Mouse (Mus musculus) urinary bladder, adult 2 months (tissue): ENCODE data around the gene Oser1. TPM values are rescaled to one million over a fixed set of nuclear protein-coding genes. Genes with fewer than 3 reads are reported as not detected.
"Not testable (repeated sequence)": the region's sequence is repeated elsewhere in the genome, so short reads cannot be mapped to it uniquely, and the experiment has no call there.

Experiments
- DNase-seq: peaks from one replicate; pipeline ENCODE4 v3.0.0; 2022; ENCODE audit warnings: low spot score
- polyA plus RNA-seq: library from polyadenylated mRNA; depleted of rRNA; stranded (reverse); fragments of >200 nt; gene quantifications from 2 replicates; pipeline ENCODE4 v1.2.3, GENCODE M21; 2012

Gene Oser1
- polyA plus RNA-seq, 1 experiment = 36.7 TPM

- DNase-seq = no peak
These were observed 19.0 kb upstream of the Oser1 start for GRCm38 (mm10) chr2:163443543-163443942.

- DNase-seq = no peak
These were observed 15.0 kb upstream of the Oser1 start for GRCm38 (mm10) chr2:163439488-163439887.

GRCm38 (mm10) chr2:163438619-163439451 lies 14.3 kb upstream of the Oser1 start:
- no peak for DNase-seq

DNA sequence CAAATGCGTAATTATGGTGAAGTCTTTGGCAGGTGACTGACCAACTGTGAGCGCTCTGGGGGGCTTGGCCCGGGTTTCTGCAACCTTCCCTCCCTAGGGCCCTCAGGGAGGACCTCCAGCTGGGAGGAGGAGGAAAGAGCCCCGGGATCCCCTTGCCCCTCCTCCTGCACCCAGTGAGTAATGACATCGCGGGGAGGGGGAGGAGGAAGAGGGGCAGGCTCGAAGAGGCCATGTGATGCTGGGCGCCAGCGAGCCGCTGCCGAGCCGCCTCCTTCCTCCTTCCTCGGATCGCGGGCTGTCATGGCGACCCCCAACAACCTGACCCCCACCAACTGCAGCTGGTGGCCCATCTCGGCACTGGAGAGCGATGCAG lies 13.7 kb upstream of the Oser1 start, which contains the start of gene Gdap1l1:
Gene Gdap1l1 (plus strand): TSS at position 231 of the 373 bp plus-strand sequence.
- DNase-seq = no peak

- no peak for DNase-seq
These were observed 13.3 kb upstream of the Oser1 start for GRCm38 (mm10) chr2:163437800-163438199.

GRCm38 (mm10) chr2:163433971-163434370 lies 9.5 kb upstream of the Oser1 start:
- DNase-seq = no peak

- DNase-seq = no peak
These were observed 6.8 kb upstream of the Oser1 start for GRCm38 (mm10) chr2:163431289-163431688.

DNA sequence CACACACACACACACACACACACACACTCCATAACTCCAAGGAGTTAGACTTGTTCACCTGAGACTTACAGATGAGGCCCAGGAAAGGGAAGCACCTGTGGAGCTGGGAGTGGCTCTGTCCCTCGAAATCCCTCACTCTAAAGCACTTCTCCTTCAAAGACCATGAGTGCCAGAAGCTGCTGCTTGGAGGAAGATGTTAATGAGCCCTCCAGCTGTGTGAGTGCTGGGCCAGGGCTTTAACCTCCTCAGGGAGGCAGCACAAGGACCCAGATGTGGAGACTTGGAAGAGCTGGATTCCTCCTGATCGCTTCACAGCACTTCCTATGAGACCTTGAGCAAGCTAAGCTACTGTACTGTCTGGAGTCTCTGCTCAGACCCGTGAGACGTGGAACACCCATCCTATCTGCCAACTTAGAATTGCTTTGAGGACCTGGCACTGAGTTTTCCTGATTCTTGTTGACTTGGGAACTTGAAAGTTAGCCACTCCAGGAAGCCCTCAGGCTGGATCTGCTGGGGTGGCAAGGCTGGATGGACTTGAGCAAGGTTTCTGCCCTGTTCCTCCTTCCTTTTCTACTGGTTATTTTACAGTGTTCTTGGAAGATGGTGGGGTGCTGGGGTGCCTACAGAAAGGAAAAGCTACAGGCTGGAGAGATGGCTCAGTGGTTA lies 4.0 kb upstream of the Oser1 start:
- DNase-seq = no peak

DNA sequence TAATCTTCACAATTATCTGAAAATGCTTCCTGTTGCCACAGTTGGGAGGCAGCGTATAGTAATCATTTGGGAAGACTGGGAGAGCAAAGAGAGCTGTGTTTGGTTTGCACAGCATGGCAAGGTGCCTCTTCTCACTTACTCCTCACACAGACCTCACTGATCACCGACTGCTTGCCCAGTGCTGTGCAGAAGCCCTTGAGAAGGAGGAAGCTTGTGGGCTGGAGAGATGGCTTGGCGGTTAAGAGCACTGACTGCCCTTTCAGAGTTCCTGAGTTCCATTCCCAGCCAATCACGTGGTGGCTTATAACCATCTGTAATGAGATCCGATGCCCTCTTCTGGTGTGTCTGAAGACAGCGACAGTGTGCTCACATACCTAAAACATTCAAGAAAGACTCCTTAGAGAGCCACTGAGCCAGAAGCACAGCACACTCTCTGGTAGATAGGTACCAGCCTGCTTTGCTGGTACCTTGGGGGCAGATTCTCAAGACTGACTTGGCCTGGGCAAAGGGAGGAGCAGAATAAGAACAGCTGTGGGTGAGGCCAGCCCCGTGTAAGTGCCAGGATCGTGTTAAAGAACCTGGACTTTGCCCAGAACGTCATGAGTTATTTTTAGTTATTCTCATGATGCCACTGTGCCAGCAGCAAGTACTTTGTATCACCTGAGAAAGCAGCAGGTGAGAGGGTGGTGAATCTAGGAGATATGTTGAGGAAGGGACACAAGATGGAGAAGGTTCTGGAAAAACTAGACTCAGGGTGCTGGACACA lies 1.4 kb downstream of the Oser1 start:
- DNase-seq = no peak

- no peak for DNase-seq
These were observed 4.1 kb downstream of the Oser1 start for GRCm38 (mm10) chr2:163420366-163420886.

DNA sequence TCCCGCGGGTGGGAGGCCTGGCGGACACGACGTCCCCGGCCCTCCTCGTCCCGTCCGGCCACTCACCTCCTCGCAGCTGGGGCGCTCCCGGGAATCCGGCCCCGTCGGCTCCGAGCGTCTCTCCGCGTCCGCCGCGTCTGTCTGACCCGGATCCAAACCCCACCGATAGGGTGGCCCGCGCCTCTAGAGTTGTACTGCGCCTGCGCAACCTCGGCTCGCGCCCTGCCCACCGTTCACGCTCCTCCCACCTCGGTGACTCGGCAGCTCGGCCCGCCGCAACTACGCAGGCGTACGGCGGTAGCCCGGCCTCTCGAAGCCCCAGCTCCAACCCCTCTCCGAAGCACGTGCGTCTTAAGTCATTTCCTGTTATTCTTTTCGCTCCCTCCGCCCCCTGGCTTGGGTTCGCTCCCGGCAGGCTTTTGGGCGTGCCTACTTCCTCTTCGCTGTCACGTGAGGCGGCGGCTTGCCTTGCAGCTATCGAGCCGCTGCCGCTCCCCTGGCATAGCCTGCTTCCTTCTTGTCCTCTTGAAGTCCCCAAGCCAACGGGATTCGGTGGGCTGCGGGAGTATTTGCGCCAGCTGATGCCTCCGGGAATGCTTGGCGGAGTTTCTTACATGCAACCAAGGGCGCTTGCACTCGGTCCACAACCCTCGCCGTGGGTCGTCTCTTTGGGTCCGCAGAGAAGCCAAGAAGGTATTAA lies 5.0 kb downstream of the Oser1 start:
- peak; percentile 98 for DNase-seq

DNA sequence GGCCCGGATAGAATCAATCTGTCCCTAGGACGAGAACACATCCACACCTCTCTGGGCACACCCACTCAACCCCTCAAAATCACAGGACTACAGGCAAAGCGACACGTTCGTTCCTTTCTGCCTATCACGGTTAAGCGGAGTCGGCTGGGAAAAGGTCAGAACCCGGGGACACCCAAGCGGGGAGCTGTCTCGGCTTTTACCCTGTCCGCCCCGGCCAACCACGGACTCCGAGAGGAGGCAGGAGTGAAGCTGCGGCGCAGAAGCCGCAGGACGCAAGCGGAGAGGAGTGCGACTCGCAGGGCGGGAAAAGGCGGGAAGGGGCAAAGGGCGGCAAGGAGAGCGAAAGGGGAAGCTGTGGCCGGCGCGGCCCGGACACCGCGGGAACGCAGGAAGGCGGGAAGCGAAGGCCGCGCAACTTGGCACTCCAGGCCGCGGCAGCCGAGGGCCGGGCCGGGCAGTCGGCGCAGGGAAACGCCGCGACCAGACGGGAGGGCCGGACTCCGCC lies 5.6 kb downstream of the Oser1 start:
- no peak for DNase-seq

DNA sequence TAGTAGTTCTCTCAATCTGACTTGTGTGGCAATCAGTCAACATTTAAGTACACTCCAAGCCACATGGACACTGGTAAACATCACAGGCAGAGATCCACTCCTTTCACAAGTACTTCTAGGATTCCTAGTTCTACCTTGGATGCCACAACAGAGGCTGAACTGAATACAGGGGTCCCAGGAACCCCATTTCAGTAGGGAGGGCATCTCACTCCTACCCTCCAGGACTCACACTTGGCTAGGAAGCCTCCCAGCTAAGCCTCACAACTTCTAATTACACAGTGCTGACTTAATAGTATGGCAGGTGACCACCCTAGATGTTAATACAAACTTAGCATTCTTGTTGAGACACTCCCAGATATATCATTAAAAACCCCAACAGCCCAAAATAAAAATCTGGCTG lies 6.7 kb downstream of the Oser1 start:
- no peak for DNase-seq

GRCm38 (mm10) chr2:163417026-163417425 lies 7.5 kb downstream of the Oser1 start:
- no peak for DNase-seq

GRCm38 (mm10) chr2:163412846-163413590 lies 11.5 kb downstream of the Oser1 start:
- DNase-seq = no peak

GRCm38 (mm10) chr2:163412419-163412818 lies 12.1 kb downstream of the Oser1 start:
- DNase-seq = no peak

- no peak for DNase-seq
These were observed 12.7 kb downstream of the Oser1 start for GRCm38 (mm10) chr2:163411840-163412239.

DNA sequence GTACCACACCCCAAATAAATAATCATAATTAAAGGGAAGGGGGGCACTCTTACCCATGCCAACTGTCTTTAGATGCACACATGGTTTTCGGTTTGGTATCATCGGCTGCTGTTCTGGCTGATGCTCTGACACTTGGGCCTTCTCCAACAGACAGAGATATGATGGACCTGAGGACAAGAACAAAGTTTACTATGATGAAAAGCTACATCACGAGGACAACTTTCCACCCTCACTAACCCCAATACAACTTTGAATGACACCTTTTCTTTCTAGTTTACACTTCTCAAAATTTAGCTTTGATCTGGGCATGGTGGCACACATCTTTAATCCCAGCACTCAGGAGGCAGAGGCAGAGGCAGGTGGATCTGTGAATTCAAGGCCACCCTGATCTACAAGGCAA lies 13.2 kb downstream of the Oser1 start:
- DNase-seq = not testable (repeated sequence)

- DNase-seq = no peak
These were observed 14.3 kb downstream of the Oser1 start for GRCm38 (mm10) chr2:163410211-163410610.

GRCm38 (mm10) chr2:163404037-163404815 lies 20.3 kb downstream of the Oser1 start:
- DNase-seq = no peak
